Mouse (Mus musculus): ENCODE data around the gene Rrp8. TPM values are rescaled to one million over a fixed set of nuclear protein-coding genes. Genes with fewer than 3 reads are reported as not detected.
A peak's percentile ranks its signal among the peaks of the same experiment; 100 is the strongest.
"Not testable (repeated sequence)": the region's sequence is repeated elsewhere in the genome, so short reads cannot be mapped to it uniquely, and the experiment has no call there.

Gene Rrp8
- total RNA-seq, 2 experiments from 2014 or later = 3.8 to 8.8 TPM

DNA sequence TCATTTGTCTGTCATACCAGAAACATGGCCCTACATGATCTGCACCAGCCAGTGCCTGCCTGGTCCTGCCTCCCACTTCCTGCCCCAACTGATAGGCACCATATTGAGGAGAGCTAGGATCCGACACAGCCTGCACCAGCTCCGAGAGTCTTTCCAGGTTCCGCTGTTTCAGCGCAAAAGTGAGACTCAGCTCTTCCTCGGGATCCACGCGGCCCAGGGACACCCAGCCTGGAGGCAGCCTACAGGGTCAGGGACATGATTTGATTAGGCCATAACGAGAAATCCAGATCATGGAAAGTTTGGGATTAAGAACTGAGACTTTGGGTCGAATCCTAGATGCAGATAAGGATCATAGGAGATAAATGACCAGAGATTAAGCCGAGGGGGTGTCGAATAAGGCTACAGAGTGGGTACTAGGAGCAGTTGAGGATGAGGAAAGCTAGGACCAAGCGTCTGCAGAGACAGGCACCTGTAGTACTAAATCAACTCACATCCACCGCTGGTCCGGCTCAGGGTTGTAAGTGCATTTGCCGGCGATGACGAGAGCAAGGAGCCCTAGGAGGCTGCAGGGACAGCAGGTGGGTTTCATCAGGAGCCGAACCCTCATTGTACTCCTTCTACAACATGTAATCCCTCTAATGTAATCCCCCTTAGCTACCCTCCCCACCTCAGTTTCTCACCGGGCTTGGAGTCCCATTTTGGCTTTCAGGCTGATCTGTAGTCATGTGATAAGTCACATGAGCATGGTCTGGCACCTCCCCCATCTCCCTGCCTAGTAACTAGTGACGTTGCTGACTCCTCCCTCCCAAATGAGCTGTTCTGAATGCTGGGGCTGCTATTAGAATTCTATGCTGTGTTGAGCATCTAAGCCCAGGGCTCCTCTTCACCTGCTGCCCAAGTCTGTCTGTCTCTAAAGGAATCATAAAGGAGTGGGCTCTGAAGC is 14.6 kb upstream of the Rrp8 start, which contains the start of gene Tpp1:
TSS of gene Tpp1 (minus strand) at position 745 of the 943 bp plus-strand sequence.
- ATAC-seq (replicated peaks; ENCODE audit: low FRiP score, poor library complexity, severe bottlenecking) = peak; percentile 94

DNA sequence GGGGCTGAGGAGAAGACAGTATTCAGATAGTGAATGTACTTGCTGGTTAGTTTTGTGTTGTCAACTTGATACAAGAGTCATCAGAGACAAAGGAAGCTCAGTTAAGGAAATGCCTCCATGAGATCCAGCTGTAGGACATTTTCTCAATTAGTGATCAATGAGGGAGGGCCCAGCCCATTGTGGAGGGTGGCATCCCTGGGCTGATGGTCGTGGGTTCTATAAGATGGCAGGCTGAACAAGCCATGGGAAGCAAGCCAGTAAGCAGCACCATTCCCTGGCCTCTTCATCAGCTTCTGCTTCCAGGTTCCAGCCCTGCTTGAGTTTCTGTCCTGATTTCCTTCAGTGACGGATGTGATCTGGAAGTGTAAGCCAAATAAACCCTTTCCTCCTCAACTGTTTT is 10.6 kb upstream of the Rrp8 start:
- ATAC-seq (replicated peaks; ENCODE audit: low FRiP score, poor library complexity, severe bottlenecking) = no peak

DNA sequence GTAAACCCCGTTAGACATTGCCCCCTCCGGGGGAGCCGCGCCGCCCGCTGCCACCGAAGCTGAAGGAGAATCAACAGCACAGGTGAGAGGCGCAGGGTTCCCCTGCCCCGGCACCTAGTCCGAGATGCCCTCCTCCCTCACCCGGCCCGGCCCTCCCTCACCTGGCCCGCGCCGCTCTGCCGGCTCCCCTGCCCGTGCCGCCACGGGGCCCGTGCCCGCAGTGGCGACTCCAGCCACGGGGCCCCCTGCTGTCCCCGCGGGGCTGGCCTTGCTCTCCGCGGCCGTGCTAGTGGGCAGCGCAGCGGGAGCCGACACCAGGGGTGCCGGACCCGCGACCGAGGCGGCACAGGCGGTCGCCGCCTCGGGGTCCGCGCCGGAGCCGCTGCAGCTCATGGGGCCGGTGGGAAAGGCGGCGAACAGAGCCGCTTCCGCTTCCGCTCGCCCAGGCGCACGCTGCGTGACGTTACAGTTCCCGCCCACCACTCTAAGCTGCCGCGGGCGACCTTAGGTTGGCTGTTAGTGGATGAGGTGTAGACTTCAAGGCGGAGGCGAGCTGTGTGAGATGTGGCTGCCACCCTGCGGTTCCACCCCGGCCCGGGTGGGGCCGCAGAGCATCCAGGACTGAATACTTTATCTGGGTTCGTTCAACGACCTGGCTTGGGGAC is 6.9 kb upstream of the Rrp8 start, which contains the start of gene Taf10:
TSS of gene Taf10 (minus strand) at position 436 of the 665 bp plus-strand sequence.
- peak; percentile 98 for ATAC-seq (replicated peaks; ENCODE audit: low FRiP score, poor library complexity, severe bottlenecking)

DNA sequence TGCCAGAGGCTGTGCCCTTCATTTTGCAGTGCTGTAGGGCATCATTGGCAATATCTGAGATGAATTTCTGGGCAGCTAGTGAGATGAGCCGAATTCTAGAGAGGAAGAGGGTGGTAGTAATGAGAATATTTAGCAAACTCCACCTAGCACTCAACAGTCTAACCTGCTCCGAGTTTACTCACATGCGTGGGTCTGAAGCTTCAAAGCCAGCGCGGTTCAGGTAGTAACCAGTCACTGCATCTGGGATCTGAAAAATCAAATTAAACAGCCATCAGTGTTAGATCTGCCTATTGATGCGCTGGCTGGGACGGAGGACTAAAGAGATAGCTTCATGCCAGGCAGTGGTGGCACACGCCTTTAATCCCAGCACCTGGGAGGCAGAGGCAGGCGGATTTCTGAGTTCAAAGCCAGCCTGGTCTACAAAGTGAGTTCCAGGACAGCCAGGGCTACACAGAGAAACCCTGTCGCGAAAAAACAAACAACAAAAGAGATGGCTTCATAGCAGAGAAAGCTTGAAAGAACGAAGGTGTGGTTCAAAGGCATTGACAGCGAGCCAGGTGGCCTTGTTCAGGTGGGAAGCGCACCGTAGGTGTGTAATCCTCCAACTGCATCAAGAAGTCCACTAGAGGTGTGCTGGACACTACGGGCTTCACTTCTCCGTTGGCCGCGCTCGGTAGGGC is 6.2 kb upstream of the Rrp8 start:
- ATAC-seq (replicated peaks; ENCODE audit: low FRiP score, poor library complexity, severe bottlenecking) = not testable (repeated sequence)

DNA sequence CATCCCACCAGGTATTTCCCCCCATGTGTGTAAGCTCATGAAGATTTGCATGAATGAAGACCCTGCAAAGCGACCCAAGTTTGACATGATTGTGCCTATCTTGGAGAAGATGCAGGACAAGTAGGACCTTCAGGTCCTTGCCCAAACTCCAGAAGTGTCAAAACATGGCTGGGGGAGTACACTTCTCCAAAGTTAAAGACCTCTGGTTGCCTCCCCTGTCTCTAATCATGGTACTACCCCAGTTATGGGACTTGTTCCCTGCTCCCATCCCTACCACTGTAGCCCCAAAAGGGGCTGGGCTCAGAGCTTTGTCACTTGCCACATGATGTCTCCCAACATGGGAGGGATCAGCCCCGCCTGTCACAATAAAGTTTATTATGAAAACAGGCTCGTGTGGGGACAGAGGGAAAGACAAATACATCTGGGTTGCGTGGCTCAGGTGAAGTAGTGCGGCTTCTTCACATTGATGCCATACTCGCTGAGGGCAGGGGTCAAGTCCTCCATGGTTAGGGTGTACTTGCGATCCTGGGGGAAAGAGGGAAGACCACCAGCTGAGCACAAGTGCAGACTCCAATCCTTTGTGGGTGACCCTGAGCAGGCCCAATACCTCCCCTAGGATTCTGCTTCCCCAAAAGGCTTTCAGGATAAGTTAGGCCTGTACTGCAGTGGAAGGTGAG is 5.5 kb upstream of the Rrp8 start:
- not testable (repeated sequence) for ATAC-seq (replicated peaks; ENCODE audit: low FRiP score, poor library complexity, severe bottlenecking)

DNA sequence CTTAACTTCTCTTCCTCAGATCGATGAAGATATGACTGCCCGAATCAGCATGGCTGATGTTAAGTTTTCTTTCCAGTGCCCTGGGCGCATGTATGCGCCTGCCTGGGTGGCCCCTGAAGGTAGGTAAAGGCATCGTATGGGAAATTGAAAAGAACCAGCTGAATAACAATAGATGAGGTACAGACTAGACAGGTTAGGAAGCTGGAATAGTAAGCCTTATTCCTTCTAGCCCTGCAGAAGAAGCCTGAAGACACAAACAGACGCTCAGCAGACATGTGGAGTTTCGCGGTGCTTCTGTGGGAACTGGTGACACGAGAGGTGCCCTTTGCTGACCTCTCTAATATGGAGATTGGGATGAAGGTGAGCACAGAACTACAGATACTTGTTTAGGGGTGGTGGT is 4.8 kb upstream of the Rrp8 start:
- no peak for ATAC-seq (replicated peaks; ENCODE audit: low FRiP score, poor library complexity, severe bottlenecking)

DNA sequence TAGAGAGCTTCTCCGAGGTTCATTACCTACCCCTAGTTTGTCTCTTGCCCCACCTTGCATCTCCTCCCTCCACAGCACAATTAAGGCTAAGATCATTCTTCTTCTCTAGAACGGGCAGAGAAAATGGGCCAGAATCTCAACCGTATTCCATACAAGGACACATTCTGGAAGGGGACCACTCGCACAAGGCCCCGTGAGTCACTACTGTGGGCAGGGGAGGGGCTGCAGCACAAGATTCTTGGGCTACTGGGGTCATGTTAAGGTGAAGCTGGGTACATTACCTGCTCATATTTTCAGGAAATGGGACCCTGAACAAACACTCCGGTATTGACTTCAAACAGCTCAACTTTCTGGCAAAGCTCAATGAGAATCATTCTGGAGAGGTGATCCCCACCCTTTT is 3.7 kb upstream of the Rrp8 start:
- ATAC-seq (replicated peaks; ENCODE audit: low FRiP score, poor library complexity, severe bottlenecking) = no peak

DNA sequence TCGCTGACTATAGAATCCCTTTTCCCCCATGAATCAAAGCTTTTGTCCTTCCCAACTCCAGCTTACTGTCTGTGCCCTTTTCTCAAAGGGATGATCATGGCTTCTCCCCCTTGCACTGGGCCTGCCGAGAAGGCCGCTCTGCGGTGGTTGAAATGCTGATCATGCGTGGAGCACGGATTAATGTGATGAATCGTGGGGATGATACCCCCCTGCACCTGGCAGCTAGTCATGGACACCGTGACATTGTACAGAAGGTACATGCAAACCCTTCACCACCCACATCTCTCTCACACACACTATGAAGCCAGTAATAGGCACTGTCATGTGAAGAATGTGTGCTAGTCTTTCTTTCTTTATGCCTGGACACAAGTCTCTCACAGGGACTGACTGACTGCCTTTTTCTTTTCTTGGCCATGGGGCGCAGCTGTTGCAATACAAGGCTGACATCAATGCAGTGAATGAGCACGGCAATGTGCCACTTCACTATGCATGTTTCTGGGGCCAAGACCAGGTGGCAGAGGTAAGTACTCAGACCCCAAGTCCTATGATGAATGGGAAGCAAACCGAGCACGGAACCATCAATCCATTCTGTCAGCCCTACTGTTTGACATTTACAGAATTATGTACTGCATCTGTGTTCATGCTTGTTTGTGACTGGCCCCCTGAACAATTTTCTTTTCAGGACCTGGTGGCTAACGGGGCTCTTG is 3.1 kb upstream of the Rrp8 start:
- no peak for ATAC-seq (replicated peaks; ENCODE audit: low FRiP score, poor library complexity, severe bottlenecking)

DNA sequence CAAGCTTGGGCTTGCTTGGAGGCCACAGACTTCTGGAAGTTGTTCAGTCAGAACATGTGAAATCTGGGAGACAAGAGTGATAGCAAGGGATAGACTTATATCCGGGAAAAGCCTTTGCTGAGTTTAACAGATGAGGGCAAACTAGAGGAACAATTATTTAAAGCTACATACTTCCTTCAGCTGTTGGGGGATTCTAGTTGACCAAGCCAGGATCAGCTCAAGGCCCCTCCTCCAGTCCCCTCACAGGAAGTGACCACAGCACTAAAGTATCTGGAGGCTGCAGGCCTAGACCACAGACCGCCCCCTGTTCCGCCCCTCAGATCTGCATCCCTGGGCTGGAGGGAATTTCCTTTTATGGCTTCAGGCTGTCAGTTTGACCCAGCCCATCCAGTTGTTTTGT is 1.8 kb upstream of the Rrp8 start:
- ATAC-seq (replicated peaks; ENCODE audit: low FRiP score, poor library complexity, severe bottlenecking) = no peak

DNA sequence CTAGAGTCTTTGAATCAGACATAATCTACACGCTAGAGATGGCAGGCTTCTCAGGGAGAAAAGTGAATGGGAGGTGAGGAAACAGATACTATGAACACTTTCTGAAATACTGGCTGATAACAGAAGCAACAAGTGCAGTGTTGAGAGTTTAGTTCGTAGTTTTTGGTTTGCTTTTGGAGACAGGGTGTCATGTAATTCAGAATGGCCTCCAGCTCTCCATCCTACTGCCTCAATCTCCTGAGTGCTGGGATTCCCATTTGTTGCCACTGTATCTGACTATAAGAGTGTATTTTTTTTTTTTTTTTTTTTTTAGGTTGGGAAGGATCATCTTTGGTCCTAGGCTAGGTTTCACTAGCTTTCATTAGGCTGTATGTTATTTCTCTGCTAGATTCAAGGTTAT is 1.1 kb upstream of the Rrp8 start:
- no peak for ATAC-seq (replicated peaks; ENCODE audit: low FRiP score, poor library complexity, severe bottlenecking)

DNA sequence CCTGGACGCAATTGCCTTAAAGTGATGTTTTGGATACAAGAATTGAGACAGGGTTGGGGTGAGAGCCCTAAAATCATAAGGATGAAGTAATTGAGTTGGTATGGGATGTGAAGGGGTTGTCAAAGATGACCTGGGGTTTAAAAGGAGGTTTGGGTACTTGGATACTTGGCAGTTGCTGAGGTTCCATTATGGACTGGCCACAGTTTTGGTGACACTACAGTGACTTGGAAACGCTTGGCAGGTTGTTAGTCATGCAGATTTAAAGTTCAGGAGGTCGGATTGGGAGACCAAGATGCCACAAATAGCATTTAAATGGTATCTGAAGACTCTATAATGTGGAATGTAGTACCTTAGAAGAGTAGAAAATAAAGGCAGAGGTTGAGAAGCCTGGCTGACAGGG is 463 bp upstream of the Rrp8 start:
- ATAC-seq (replicated peaks; ENCODE audit: low FRiP score, poor library complexity, severe bottlenecking) = no peak

DNA sequence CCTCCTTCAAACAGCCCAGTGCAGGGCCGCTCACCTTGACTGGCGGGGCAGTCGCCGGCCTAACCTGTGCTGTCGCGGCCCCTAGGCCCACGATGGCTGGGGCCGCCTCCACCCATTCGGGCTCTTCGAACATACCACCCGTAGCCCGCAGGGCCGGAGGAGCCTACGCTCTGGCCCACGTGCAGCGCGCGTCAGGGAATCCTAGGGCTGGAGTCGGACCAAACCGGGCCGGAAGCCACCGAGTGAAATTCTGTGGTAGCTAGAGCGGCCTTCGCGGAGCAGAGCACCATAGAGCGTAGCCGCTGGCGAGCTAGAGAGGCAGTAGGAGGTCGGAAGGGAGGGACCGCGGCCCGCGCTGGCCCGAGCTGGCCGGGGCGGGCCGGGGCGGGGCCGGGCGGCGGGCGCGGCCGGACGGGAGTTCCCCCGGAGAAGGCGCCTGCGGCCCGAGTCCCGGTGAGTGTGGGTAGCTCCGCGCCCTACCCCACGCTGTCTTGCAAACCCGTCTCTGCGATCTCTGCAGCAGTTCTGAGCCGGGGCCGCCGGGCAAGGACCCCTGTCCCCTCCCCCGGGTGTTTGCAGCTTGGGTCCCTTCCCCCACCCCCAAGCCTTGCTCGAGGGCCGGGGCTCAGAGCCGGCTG is 802 bp downstream of the Rrp8 start, which contains the start of gene Ilk:
TSS of gene Ilk (plus strand) at position 329 of the 638 bp plus-strand sequence.
- peak; percentile 89 for ATAC-seq (replicated peaks; ENCODE audit: low FRiP score, poor library complexity, severe bottlenecking)

DNA sequence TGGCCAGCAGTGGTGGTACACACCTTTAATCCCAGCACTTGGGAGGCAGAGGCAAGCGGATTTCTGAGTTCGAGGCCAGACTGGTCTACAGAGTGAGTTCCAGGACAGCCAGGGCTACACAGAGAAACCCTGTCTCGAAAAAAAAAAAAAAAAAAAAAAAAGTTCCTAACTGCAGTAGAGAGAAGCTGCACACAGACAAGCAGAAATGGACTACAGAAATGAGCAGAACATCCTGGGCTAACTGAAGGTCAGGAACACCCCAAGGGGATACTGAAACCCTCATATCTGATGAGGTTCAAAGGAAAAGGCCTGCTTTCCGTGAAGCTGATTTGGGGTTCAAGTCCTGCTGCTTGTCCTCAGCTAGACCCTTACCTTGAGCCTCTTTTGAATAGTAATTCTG is 1.7 kb downstream of the Rrp8 start:
- ATAC-seq (replicated peaks; ENCODE audit: low FRiP score, poor library complexity, severe bottlenecking) = not testable (repeated sequence)

DNA sequence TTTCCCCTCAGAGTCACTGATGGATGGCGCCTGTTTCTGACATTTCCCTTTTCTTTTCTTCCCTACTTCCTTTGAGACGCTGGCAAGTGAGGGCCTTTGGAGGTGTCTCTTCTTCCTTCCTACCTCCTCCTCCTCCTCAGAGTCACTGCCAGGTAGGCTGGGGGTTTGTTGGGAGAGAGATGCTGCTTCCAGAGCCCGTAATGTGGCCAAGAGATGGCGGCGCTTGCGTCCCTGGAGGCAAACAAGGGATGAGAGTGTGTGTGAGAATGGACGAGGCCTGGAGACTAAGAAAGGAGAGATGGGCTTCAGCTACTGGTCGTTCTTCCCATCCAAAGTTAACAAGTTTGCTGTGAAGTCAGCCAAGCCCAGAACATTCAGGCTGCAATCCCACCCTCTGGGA is 2.4 kb downstream of the Rrp8 start:
- ATAC-seq (replicated peaks; ENCODE audit: low FRiP score, poor library complexity, severe bottlenecking) = no peak

DNA sequence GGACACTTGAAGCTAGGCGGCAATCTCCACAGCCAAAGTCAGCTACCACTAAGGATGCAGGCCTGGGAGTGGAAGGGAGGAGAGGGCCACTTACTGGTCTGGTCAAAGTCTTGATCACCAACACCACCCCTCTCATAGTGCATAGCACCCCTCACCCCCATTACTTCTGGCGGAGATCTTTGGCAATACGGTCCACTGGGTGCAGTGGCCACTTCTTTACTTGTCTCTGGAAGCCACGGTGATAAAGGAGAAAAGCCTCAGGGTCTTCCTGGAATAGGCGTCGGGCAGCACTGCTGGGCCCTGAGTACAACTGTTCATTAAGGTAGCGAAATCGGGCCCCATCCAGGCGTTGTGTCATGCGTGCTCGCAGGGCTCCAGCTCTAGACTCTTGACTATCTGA is 3.3 kb downstream of the Rrp8 start:
- ATAC-seq (replicated peaks; ENCODE audit: low FRiP score, poor library complexity, severe bottlenecking) = no peak

DNA sequence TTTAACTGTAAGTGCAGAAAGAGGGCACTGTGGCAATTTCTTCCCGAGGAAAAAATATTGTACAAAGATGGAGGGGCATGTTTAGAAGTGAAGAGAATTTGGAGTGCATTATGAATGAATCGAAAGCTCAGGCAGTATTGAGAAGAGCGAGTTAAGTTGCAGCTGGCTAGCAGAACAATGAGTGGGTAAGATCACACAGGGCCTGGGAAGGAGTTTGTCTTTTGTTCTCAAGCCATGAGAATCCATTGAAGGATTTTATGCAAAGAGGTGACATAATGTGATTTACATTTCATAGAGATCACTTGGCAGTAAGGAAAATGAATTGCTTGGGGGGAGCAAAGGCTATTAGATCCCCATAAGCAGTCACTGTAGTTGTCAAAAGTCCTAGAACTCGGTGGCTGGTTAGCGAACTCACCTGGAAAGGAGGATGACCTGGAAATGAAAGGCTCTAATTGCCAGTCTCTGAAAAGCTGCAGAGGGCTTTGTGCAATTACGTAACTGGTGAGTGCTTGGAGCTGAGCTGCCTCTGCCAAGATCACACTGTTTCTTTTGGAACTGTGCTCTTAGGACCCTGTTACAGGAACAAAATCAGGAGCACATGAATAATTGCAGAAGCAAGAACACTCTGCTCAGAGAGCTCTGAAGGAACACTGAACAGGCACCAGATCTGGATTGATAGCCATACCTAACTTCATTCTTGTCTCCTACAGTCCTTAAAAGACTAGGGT is 8.3 kb downstream of the Rrp8 start:
- no peak for ATAC-seq (replicated peaks; ENCODE audit: low FRiP score, poor library complexity, severe bottlenecking)

DNA sequence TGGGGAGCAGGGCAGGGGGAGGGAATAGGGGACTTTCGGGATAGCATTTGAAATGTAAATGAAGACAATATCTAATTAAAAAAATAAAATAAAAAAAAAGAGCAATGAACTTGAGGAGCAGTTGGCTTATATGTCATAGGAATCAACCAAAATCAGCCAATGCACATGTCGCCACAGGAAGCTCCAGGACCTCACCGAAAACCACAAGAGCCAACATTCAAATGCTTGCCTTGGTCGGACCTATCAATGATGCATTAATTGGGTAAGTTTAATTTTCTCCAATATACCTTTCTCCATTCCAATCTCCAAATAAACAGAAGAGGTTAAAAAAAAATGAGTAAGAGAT is 10.2 kb downstream of the Rrp8 start:
- ATAC-seq (replicated peaks; ENCODE audit: low FRiP score, poor library complexity, severe bottlenecking) = no peak

Measured in erythroid progenitor cell, adult 5-6 weeks (primary cell).